Mouse (Mus musculus): Measurements from ENCODE around the gene Icam5.

DNA sequence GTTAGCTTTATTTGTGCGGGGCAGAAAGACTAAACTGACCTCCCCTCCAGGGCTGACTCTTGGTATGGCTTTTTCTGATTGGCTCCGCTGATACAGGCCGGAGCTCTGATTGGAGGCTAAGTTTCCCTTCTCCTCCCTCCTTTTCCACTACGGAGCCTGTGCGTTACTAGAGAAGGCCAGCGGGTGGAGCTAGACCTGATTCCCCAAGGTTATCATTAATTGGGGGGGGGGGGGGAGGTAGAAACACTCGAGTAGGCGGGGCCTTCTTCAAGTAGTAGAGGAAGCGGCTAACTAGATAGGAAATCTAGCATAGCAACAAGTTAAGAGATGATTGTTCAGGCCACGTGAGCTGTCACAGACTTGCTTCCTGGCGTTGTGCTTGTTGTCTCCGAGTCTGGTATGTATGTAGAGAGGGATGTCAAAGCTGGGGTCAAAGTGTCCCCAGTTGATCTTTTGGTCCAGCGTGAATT, 1.1 kb upstream of the Icam5 start:
- TF ChIP-seq POLR2A (IDR thresholded peaks at IDR 0.05; ENCODE audit: insufficient read depth, low read depth, low read length) (no peak; the same call in 1 of the 2 replicates), EP300 (IDR thresholded peaks at IDR 0.05; ENCODE audit: insufficient read depth, low read depth, low read length) (no peak)

Measured in heart, adult 2 months (tissue).